Mouse (Mus musculus) liver, postnatal 0 days (tissue): ENCODE data around the gene Rangap1.

Experiments used
- CTCF ChIP-seq: sonication (generic); IDR thresholded peaks from 2 replicates; pipeline ENCODE4 v1.5.1; 2016; ENCODE audit warnings: antibody characterized with exemption, low read depth
- EP300 ChIP-seq: IDR thresholded peaks from 2 replicates; pipeline ENCODE4 v1.6.1; 2016; ENCODE audit warnings: antibody characterized with exemption, low read depth, mild to moderate bottlenecking

- TF ChIP-seq CTCF = no peak
- TF ChIP-seq EP300 = no peak; the same call in 1 of the 2 replicates
Measured at GRCm38 (mm10) chr15:81745601-81746114, 328 bp upstream of the Rangap1 start.
